Mouse (Mus musculus) CH12F3 (cell line): ENCODE results near the gene Fgf5.

ENCODE experiments used
- in situ Hi-C: fragments of 300-500 bp; cut with MboI; formaldehyde crosslinking; loops from 2 replicates; pipeline ENCODE4 v1.14.3; 2020; ENCODE audit warnings: low sequenced_read_pairs

Fgf5 gene

GRCm38 (mm10) chr5:98253838-98254821, at the start of gene Fgf5:
Gene Fgf5, plus strand, starts transcription at chr5:98254184.
- in situ Hi-C loops: no loop called here

- in situ Hi-C loops: no loop called here
Measured at GRCm38 (mm10) chr5:98212501-98212900, 41.5 kb upstream of the Fgf5 start.

DNA sequence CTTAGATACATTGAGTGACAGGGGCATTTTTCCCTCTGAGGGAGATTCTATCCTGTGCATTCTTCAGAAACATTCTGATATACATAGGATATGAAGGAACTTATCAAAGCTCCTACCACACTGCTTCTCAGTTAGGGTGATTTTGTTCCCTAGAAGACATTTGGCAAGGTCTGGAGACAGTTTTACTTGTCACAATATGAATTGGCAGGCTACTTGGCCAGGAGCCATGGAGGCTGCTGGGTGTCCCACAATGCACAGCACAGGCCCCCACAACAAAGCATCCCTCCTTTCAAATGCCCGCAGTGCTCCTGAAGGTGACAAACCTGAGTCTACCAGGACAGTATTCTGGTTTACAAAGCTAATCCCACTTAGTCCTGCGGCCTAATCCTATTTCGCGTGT, 32.0 kb upstream of the Fgf5 start:
- in situ Hi-C loops: no loop called here

GRCm38 (mm10) chr5:98226710-98227109, 27.3 kb upstream of the Fgf5 start:
- in situ Hi-C loops: no loop called here

- in situ Hi-C loops: no loop called here
Measured at GRCm38 (mm10) chr5:98229456-98229855, 24.5 kb upstream of the Fgf5 start.

GRCm38 (mm10) chr5:98238466-98238865, 15.5 kb upstream of the Fgf5 start:
- in situ Hi-C loops: no loop called here

DNA sequence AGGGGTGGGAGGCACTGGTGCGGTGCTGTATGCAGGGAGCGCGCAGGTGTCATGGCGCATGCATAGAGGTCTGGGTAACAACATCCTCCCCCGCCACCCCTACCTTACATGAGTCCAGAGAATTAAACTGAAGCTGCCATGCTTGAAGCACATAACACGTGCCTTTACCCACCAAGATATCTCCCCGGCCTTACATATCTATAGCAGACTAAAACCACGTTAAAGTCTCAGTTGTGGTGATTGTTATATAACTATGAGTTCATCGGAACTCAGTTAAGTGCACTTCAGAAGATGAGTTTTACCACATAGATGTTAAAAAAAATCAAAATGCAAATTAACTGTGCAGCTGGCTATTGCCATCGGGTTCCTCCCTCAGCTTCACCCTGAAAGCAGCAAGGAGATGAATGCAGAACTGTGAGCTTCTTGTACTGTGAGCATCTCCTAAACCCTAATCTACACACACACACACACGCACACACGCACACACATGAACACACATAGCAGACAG, 12.6 kb upstream of the Fgf5 start:
- in situ Hi-C loops: no loop called here

GRCm38 (mm10) chr5:98245303-98245702, 8.7 kb upstream of the Fgf5 start:
- in situ Hi-C loops: no loop called here

GRCm38 (mm10) chr5:98245976-98246375, 8.0 kb upstream of the Fgf5 start:
- in situ Hi-C loops: no loop called here

DNA sequence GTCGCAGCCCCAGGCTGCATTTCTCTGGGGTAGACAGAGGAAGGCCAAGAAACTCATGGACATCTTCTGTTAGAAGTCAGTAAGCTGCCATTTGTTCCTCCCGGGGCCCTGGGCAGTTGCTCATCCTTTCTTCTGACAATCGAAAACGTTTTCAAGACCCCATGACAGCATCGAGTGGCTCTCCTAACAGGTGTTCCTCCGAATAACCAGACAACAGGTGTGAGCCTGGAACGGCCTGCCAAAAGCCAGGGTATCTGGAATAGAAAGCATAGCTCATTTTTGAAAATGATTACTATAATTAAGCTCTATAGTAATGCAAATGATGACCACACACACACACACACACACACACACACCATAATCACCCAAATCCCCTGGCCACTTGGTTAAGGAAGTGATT, 7.2 kb upstream of the Fgf5 start:
- in situ Hi-C loops: no loop called here

DNA sequence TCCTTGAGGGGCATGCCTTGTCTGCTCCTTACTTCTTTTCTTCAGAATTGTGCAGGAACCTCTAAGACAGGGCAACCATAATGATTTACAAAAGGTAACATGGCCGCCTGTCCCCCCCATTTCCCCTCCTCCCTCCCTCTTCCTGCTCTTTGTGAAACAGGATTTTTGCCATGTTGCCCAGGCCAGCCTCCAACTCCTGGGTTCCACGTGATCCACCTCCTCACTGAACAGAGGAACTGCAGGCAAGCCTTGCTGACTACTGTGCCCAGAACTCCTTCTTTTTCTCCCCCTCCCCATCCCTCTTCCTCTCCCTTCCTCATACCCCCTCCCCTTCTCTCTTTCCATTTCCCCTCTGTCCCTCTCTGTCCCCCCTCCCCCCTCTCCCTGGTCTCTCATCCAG, 6.5 kb upstream of the Fgf5 start:
- in situ Hi-C loops: no loop called here

GRCm38 (mm10) chr5:98253147-98253546, 837 bp upstream of the Fgf5 start:
- in situ Hi-C loops: no loop called here

DNA sequence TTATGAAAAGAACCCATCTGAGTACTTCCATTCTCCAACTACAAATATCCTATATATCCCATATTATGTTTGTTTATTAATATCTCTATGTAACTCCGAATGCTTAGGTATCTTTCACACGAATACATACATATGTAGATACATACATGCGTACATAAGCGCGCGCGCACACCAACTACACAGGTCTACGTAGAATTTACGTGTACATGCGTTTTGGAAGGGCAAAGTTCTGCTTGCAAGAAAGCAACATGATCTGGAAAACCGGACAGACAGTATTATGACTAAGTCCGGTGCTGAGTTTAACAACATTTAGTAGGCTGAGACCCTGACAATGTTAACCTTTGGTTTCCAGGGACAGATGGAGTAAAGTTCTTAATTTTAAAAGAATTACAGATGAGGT, 1.2 kb downstream of the Fgf5 start:
- in situ Hi-C loops: no loop called here

- in situ Hi-C loops: no loop called here
Measured at GRCm38 (mm10) chr5:98255760-98256490, 1.9 kb downstream of the Fgf5 start.

DNA sequence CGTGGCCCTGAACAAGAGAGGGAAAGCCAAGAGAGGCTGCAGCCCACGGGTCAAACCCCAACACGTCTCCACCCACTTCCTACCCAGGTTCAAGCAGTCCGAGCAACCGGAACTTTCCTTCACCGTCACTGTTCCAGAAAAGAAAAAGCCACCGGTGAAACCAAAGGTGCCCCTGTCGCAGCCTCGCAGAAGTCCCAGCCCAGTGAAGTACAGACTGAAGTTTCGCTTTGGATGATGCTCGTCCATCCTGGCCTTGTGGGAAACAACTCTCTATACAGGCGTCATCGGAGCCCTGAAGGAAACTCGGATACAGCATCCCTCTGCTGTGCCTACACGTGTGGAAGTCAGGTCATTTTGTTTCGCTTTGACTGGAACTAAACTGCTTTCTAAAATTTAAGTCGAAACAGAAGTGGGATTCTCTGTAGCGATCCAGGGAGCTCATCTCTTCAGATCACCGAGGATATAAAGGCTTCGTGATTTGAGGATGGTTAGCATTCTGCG, 21.4 kb downstream of the Fgf5 start:
- in situ Hi-C loops: no loop called here

DNA sequence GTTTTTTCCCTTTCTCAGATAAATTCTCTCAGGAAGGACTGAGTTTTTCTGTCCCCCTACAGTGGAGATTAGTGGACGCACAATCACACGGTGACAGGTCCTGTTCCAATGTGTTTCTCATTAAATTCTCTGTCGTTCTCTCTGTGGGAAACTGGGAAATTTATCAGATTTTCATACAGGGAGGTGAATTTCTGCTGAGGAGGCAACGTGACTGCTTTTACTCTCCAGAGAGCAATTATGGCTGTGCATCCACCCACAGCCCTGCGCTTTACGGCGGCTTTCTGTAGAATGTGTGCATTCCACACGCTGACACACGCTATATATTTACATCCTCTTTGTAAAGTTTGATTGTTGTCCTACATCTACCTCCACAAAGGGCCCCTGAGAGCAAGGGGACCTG, 28.0 kb downstream of the Fgf5 start:
- in situ Hi-C loops: no loop called here

DNA sequence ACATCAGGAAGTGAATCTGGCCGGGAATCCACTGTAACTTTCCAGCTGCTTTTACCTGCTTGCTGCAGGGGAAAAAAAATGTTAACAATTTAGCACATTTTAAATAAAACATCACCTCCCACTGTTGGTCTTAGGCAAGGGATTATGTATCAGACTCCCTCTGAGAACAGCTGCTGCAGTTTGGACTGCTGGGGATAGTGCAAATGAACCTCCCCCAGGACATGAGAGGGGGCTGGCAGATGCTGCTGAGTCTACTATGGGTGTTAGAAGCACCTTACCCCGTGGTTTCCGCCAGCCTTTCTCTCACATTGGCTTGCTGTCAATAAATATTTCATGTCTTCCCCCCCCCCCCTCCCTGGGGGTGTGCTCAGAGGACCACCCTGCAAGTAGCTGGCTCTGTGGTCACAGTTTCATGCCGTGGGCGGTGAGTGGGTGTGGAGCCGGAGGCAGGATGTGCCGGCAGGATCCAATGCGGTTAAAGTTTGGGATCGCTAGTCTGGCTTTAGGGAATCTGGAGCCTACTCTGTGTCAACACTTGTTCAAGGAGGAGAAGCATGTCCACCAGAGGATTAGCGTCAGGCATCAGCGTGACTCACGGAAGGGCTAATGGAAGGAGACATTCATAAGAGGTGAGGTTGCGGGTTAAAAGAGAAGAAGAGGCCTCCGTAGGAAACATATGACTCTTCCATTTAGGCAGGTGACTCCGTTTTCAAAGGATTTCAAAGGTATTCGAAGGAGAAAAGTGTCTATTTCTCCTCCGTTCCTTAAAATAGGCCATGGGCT, 29.9 kb downstream of the Fgf5 start:
- in situ Hi-C loops: no loop called here

DNA sequence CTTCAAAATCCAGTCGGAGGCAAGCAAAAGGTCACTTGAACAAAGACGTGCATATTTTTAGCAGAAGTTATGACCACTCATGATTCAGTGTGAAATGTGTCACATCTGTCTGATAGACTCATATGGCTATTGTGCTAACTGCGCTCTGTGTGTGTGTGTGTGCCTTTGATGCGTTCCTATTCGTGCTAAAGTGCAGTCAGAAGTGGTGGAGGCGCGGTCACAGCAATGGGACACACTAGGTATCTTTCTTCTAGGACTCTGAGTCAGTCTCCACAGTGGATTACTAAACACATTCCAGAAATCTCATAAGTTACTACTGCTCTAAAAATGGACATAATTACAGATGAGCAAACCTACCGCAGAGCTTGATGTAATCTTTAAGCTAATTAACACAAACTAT, 36.7 kb downstream of the Fgf5 start:
- in situ Hi-C loops: no loop called here

GRCm38 (mm10) chr5:98292388-98293048, 38.5 kb downstream of the Fgf5 start:
- in situ Hi-C loops: no loop called here

GRCm38 (mm10) chr5:98293049-98293715, 39.2 kb downstream of the Fgf5 start:
- in situ Hi-C loops: no loop called here
